Mouse (Mus musculus): ENCODE measurements around the gene Slc41a2.

The Slc41a2 gene

DNA sequence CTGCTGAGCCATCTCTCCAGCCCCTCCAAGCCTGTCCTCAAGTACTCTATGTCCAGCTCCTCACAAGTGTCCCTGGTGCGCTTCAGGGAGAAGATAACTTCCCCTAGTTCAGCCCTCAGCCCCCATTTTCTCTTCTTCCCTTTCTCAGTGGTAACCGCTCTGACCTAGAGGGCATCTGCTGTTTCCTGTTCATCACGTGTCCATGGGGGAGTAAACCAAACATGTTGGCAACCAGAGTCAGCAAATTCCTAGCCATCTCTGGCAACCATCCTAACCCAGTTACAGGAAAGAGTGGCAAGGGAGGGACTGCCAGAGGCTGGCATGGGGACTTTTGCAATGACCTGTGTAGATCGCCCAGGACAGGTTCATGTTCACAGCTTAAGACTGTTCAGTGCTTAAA, 36.0 kb downstream of the Slc41a2 start:
- peak; percentile 10 for DNase-seq

DNA sequence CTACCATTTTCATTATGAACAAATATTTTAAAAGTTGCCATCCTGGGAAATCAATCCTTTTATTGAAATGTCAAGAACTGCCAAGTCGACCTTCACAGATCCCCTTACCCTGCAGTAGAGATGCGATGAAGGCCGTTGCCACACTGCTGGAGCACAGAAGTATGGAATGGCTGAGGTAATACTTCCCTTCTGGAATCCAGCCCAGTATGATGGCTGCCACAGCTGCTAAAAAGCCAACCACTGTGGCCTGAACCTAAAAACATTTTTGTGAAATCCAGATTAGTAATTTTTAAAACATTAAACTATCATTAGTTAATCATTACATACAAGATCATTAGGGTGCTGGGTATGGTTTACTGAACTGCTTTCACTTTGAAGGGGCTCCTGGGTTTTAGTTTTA, 36.6 kb downstream of the Slc41a2 start:
- DNase-seq, result no peak

DNA sequence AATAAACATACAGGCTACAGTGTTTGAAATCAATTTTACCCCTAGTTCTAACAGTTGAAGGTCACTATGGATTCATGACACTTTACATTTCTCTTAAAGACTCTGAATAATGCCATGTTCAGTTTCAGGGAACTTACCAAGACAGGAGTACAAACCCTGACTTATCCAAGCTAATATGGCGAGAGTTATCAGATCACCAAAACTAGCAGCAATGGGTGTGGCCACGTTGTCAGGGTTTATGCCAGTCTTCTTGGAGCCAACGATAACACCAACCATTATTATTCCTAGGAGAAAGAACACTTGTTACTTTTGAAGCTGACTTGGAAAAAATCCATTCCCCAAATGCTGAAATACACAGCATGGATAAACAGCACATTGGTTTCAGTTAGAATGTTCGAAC, 40.7 kb downstream of the Slc41a2 start:
- no peak for DNase-seq

DNA sequence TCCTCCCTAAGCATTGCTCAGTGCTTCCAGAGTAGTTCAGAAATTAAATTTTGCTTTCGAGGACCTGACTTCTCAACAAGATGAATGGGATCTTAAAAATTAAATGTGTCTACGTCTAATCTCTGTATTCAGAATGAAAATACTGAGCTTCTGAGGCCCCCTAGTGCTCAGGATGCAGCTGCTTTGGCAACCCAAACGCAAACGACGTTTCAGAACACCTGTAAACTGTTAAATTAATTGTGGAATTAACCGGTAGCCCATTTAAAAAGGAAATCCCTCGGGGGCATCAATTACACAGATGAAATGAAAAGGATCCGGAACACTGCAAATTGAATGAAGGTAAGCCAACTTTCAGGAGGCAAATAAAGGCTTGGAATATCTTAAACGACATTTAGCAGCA, 42.9 kb downstream of the Slc41a2 start:
- peak; percentile 17 for DNase-seq

DNA sequence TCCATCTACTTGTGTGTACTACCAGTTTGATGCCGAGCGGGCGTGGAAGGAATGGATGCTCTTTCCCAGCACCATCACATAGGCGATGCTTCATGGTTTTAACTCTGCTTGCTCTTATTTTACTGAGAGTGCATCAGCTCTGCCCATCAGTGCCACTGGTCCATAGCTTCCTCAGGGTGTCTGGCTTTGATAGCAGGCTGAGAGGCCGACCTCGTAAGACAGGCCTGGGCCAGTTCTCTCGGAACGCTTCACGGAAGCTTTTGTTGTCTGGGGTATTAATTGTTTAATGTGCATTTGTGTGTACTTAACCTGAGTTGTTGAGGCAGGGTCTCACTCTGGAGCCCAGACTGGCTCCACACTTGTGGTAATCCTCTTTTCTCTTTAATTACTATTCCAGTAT, 44.3 kb downstream of the Slc41a2 start:
- DNase-seq, result no peak

DNA sequence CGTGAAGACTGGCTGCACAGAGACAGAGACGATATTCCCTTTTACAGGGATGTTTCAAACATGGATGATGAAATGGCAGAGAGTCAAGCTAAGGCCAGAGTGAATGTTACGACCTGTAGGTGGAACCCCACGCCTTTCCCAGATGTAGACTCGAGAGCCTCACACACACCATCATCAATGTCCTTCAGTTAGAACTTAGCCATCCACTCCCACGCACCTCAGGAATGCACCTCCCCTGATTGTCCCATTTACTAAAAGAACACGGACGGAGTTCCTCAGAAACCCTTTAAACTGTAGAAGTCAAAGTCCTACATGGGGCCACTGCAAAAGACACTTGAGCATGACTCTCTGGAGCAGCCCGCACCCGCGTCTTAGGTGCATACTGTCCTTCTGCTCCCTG, 46.0 kb downstream of the Slc41a2 start:
- DNase-seq, result no peak

DNA sequence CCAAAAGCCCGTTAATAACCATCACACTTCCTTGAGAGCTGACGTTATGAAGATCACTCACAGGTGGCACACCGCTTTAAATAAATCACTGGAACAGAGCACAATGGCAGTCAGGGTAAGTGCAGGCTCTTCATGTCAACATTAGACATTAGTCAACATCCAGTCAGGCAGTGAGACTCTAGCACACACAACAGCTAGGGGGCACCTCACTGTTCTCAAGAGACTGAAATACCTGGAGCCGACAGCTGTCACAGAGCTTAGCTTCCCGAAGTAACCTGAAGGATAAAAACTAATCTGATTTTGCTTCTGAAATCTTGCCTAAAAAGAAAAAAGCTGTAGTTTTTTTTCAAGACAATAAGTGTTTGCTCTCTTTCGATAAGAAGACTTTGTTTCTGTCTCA, 49.9 kb downstream of the Slc41a2 start:
- no peak for DNase-seq

DNA sequence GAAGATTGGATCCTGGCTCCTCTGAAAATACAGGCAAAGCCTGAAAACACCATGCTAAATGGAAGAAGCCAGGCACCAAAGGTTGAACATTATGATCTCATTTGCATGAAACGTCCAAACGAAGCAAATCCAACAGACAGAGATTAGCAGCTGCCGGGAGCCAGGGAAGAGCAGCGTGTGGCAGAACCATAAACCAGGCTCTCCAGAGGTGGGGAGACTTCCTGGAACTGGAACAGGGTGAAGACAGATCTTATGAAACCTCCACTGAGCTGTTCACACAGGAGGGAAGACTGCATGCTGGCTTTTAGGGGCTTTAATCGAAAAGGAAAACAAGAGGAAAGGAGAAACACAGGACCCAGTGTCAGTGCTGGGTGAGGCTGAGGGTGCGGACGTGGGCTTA, 51.3 kb downstream of the Slc41a2 start:
- DNase-seq, result no peak

DNA sequence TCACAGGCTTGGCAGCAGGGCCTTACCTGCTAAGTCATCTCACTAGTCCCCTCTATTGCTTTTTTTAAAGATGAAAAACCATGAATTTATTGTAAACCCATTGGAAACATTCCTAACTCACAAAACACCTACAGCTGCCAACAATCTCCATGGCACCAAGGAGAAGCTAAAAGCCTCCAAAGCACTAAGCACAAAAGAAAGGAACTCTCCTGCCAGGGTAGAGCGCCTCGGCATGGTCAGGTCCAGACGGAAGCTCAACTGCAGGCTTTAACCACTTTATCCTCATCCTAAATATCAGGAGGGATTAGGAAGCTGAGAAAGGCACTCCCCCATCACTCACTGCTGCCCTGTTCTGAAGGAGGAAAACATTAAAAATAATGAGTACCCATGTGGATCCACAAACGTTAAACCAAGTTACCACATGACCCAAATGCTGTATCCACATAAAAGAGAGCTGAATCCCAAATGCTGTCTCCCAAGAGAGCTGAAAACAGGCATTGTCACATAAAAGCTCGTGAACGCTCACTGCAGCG, 51.9 kb downstream of the Slc41a2 start:
- DNase-seq, result no peak

DNA sequence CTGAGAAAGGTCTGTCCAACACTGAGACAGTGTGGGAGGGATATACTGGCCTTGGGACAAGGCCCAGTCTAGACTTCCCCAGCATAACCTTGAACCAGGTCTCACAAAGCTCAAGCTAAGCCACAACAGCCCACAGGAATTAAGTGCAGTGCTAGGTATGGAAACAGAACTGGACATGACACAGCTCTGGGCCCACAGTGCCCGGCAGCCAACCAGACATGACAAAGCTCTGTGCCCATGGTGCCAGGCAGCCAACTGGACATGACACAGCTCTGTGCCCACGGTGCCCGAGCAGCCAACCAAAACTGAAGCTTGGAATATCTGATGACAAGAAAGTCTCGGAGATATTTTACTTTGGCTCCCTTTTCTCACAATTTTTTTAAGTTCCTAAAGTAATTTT, 52.8 kb downstream of the Slc41a2 start:
- no peak for DNase-seq

DNA sequence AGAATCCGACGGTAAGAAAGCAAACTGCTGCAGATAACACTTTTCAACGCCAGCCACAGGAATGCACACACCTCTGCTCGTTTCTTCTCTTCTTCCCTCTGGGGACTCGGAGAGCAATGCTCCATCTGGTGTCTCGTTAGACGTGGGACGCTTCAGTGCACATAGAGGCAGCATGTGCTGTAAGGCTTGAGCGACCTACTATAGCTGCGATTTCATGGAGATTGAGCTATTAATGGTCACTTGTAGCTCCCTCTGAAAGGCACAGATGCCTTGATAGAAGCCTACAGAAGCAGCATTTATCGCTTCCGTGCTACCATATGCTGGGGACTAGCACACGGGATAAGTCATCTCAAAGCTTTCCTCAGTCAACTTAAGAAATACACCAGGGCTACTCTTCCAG, 71.0 kb downstream of the Slc41a2 start:
- DNase-seq, result no peak

DNA sequence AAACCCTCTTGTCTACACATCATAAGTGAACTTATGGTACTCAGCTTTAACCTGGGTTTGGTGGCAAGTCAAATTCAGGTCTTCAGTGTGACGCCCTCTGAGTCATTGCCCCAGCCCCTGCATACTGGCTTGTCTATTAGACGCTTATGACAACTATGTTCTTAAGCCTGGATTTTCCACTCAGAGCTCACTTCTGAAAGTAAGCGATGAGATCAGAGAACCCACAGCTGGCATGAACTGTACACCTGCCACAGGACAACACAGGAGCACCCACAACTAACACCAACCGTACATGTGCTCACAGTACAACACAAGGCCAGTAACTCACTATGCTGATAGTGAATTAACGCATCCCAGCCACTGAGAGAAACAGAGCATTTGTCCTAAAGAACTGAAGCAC, 71.4 kb downstream of the Slc41a2 start:
- DNase-seq, result no peak

DNA sequence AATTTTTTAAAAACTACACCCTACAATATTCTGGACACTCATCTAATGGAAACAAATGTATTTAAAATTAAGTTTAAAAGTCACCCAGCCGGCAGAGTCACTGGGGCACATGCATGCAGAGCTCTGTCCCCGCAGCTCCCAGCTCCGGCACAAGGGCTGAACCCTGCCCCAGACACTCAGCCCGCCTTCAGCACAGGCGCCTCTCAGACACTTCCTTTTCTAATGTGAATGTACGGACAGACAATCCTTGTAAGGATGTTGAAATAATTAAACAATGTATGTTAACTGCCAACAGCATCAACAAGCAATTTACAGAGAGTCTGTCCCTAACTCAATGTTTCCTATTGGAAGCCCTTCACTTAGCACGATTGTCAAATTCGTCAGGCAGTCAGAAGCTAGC, 73.0 kb downstream of the Slc41a2 start:
- DNase-seq, result no peak

DNA sequence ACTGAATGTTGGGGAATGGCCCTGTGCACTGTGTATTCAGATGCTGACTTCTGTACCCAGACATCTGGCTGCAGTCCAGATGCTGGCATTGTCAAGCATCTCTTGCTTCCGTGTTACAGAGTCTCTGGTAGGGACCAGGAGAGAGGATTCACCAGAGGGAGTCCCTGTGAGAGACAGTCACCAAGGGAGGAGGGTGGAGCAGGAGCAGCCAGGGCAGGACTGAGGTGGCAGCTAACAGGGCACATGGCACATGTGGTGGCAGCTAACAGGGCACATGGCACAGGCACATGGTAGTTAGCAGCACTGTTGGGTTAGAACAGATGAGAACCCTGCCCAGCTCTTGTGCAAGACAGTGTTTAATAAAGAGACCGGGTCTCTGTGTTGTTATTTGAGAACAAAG, 73.6 kb downstream of the Slc41a2 start:
- no peak for DNase-seq

DNA sequence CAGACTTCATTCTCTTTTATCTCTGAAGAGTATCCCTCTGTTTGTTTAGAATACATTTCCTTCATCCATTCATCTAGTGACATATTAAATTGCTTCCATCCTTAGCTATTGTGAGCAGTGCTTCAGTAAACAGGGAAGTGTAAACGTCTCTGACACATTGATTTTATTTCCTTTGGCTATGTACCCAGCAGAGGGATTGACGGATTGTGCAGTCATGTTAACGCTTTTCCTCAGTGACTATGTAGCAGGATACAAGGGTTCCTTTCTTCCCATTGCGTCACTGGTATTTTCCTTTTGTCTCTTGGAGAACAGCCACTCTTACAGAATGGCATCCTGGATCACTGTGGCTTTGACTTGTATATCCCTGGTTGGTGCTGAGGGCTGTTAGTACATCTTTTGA, 76.4 kb downstream of the Slc41a2 start:
- peak; percentile 28 for DNase-seq

DNA sequence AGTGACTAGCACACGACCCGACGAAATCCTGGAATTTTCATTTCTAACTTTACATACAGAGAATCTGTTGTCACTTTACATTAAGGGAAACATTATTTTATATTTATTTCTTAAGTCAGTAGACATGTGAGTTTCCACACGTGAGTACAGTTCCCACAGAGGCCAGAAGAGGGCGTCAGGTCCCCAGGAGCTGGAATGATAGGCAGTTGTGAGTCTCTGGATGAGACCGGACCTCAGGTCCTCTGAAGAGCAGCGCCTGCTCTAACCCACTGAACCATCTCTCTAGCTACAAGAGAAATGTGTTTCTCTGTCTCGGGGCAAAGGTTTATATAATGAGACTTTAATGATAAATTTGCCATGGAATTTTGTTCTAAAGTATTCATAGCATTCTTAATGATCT, 86.3 kb downstream of the Slc41a2 start:
- peak; percentile 38 for DNase-seq

DNA sequence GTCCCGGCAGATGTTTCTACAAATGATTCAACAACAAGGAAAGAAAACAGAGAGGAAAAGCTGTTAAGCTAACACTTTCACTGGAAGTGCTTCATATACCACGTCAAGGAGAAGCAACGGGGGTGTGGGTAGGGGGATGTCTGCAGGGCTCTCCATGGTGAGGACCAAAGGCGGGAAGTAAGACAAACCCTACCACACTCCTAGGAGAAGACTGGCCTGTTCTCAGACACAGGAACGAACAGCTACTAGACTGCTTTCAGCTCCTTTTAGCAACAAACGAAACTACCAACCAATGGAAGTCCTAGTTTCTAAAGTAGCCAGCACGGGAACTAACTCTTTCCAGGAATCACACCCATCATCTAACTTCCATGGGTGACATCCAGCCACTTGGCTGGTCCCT, 89.6 kb downstream of the Slc41a2 start:
- DNase-seq, result no peak

DNA sequence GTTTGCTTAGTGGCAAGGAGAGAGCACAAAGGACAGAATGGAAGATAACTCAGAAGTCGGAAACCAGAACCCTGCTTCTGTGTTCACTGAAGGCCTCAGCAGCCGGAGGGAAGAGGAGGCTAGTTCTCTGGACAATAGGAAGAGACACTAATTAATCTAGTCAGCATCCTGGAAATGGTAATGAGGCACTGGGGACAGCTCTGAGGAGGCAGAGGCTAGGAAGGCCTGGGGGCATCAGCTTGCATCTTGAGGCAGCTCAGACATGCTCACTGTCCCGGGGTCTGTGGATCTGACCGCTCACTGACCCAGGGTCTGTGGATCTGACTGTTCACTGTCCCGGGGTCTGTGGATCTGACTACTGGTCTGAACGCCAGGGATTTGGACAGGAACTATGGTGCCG, 92.0 kb downstream of the Slc41a2 start:
- no peak for DNase-seq

DNA sequence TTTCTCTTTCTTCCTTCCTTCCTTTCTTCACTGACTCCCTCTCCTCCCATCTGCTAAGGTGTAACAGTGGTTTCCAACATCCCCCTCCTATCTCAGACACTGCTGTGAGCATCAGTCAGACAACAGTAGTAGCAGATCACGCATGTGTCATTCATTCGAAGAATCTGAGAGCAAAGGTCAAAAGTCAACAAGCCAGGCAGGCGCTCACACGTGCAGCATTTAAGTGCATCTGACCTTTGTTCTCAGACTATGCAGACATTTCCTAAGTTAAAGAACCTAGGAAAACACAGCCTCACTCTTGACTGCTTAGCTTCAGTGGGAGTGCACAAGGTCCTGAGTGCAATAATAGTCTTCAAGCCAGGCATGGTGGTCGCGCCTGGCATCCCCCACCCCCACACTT, 93.6 kb downstream of the Slc41a2 start:
- DNase-seq, result no peak

DNA sequence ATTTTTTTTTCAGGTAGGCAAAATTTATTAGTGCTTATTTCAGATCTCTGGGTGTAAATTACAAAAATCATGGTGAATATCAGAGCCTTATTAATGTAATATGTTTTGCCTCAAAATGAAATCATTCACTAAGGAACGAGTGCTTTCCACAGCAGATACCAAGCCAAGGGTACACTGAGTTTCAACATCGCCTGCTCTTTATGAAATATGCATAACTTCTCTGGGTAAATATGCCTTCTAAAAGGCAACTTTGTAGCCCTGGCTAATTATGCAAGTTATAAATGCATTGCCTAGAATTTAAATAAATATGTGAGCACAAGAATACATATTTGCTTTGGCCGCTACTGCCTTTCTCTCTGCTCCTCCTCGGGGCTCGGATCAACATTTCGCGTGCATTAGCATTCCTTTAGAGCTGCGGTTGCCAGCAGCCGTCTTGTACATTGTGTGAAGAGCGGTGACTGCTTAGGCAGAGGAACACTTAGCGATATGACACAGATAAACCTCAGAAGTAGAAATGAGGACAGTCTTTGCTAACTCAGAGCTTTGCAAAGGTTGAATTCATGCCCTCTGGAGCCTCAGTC, 95.5 kb downstream of the Slc41a2 start:
- DNase-seq, result no peak

DNA sequence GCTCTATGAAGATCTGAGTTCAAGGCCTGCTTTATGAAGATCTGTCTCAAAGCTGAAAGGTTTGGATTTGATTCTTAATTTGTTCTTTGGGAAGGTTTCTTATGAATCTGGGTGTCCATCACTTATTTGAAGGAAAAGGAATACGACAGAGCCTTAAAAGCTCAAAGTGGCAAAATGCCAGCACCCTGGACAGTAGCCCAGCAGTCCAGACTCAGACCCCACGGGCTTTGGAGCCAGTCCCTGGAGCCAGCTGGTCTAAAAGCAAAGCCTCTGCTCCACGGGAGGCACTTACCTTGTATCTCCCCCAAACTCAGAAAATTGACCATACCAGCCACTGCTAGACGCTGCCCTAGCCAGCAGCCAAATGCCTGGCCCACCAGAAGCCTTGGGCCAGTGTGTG, 103.3 kb downstream of the Slc41a2 start:
- DNase-seq, result peak; percentile 46

DNA sequence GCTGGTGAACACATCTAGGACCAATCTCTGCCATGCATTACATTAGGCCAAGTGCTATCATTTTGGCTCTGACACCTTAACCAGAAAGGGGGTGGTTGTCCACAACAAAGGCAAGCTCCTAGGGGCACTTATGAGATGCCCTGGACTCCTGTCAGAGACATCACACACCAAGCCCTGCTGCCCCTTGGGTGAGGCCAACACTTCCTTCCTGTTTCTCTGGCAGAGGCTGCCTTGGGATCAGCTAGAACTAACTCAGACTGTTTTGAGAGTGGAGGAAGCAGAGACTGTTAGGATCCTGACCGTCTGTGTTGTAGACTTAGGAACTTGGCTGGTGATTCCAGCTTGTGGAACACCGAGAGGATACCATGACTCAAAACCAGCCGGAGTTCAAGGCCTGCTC, 103.7 kb downstream of the Slc41a2 start:
- DNase-seq, result peak; percentile 21

DNA sequence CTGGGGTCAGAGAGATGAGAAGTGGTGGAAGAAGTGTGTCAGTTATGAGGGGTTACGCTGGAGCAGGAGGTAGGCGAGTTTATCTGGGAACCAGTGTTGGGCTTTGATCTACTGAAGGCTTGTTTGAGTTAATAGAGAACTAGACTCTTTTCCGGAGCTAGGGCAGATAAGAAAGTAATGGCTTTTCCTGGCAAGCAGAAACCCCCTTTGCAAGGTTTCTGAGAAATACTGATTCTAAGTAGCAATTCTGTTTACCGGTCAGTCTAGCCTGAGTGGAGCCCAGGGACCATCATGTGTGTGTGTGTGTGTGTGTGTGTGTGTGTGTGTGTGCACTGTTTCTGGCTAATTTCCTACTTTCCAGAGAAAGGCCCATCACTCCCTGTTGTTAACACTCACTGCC, 109.1 kb downstream of the Slc41a2 start:
- DNase-seq, result no peak

DNA sequence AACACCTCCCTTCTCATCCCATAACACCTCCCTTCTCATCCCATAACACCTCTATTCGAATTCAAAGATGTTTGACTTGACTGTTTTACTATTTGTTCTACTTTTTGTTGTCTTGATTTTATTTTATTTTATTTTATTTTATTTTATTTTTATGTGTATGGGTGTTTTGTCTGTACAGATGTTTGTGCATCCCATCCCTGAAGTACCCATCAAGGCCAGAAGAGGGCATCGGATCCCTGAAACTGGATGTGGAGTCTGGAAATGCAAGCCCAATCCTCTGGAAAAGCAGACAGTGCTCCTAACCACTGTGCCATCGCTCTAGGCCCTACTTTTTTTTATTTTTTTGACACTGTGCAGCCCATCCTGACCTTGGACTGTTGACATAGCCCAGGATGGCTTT, 112.7 kb downstream of the Slc41a2 start:
- DNase-seq, result peak; percentile 55

DNA sequence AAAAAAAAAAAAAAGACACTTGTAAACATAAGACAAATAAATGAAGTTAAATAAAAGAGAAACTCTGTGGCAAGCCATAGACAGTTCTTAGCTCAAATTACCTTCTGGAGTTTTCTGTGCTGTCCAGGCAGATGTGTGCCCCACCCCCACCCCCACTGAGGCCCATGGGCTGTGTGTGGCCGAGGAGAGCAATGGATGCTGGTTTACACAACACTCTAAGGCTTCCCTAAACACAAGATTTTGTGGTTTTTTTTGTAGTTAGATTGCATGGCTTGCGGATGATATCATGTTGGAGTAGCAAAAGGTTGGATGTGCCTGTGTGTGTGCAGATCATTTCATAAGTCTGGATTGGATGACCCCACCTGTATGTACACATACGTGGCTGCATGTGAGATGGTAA, 116.8 kb downstream of the Slc41a2 start:
- no peak for DNase-seq

DNA sequence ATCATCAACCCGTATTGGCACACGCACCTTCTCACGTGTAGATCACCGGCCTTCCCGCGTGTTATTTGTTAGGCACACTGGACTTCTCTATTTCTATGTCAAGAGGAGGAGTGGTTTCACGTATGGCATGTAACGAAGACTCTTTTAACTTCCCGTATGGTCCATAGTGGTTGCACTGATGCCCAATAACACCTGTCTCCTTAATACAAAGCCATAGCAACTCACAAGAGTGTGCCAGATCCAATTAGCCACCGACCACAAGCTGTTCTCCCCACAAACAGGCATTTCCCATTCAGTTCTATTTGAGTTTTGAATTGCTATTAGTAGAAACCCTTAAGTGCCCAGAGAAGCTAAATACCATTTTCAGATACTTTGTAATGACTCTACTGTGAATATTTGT, 117.5 kb downstream of the Slc41a2 start:
- DNase-seq, result no peak

Data from lung, postnatal 10 days (tissue).